Mouse (Mus musculus) left cerebral cortex, adult 11 months (tissue): Measurements from ENCODE around the gene Gramd4.
A peak's percentile ranks its signal among the peaks of the same experiment; 100 is the strongest.

Experiments
- DNase-seq: peaks from one replicate; pipeline ENCODE4 v3.0.0; 2022; ENCODE audit warnings: low spot score

Gene Gramd4

GRCm38 (mm10) chr15:86183484-86183883 is 126.0 kb downstream of the Gramd4 start:
- no peak for DNase-seq

DNA sequence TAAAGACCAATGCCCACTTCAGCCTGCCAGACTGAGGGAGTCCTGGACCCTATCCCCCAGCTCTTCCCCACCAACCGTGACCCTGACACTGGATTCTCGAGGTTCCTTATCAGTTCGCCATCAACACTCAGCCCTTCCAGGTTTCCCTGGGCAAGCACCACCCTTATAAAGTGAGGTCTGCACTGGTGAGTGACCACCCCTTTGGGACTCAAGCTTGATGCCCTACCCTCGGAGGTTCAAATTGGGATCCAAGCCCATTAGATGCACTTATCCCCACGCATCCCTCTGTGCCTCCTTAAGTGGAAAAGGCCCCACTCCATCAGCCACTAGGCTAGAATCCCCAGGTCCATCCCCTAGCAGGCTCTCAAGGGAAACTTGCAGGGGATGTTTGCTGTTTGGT is 126.6 kb downstream of the Gramd4 start:
- no peak for DNase-seq

DNA sequence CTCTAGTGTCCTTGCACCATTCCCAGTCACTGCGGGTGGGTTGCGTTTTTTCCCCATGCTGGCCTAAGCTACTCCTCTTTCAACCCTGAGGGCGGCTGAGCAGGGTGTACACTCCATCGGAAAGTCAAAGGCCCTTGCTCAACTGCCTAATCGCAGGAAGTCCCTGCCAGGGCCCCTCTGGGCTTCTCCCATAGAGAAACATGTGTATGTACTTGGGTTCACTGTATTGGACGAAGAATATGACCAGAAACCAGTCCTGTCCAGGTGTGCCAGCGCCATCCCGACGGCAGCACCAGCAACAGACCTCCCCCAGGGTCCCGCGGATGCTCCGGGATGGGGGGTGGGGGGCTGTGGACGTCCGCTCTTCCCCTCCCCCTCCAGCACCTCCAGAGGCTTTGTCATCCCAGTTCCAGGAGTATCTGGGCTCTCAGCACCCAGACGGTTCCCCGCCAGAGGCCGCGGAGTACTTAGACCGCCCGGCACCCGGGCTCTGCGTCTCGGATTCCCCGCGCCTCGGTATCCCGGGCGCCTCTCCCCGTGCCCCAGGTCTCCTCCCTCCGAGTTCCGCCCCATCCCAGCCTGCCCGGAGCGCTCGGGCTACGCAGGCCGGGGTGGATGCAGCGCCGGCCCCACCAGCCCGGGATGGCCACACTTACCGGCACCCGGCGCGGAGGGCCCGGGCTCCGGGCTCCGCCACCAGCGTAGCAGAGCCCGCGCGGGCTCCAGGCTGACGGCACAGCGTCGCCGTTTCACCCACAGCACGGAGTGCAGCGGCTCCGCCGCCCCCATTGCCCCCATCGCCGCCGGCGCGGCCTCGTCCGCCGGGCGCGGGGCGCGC is 127.6 kb downstream of the Gramd4 start:
- no peak for DNase-seq

GRCm38 (mm10) chr15:86185689-86186569 is 128.4 kb downstream of the Gramd4 start, which contains the start of gene Cerk:
TSS of gene Cerk (minus strand) at chr15:86186141.
- DNase-seq, result peak; percentile 79

- DNase-seq, result no peak
These were observed 129.2 kb downstream of the Gramd4 start for GRCm38 (mm10) chr15:86186686-86187085.
